Mouse (Mus musculus): ENCODE measurements around the gene Zfp324. TPM values are rescaled to one million over a fixed set of nuclear protein-coding genes. Genes with fewer than 3 reads are reported as not detected.
"Not testable (repeated sequence)": the region's sequence is repeated elsewhere in the genome, so short reads cannot be mapped to it uniquely, and the experiment has no call there.

The Zfp324 gene
- polyA plus RNA-seq (2012; rRNA removed) = 4.6 and 4.7 TPM in 2 replicates

DNA sequence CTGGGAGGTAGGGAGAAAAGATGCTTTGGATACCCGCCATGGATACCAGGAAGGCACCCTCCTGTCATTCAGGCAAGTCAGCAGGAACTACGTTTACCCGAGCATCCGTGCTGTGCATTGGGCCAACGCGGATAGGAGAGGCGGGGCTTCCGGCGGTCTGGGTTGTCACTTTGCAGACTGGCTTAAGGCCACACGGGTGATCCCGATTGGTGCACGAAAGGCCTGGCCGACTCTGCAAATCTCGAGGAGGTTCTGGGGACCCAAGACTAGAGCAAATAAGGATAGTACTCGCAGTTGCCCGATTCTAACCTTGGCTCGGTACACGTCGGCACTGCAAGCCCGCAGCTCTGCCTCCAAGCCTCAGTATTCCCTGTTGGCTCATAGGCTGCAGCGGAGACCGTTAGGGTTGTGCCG lies at the start of gene Zfp324:
Gene Zfp324 (plus strand): TSS at position 161 of the 414 bp plus-strand sequence.
- peak; percentile 75 for DNase-seq (ENCODE audit: low spot score)

- not testable (repeated sequence) for DNase-seq (ENCODE audit: low spot score)
These were observed 45.1 kb upstream of the Zfp324 start for GRCm38 (mm10) chr7:12920495-12920894.

DNA sequence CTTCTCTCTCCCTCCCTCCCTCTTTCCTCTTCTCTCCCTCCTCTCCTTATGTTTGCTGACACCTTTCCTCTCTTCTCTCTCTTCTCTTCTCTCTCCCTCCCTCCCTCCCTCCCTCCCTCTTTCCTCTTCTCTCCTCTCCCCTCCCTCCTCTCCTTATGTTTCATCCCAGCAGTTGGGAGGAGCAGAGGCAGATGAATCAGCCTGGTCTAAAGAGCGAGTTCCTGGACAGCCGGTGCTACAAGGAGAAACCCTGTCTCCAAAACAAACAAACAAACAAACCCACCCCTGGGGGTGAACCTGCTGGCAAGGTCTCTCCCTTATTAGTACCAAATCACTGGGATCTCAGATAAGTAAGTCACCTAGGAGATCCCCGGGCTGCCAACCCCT lies 44.3 kb upstream of the Zfp324 start:
- DNase-seq (ENCODE audit: low spot score) = no peak

DNA sequence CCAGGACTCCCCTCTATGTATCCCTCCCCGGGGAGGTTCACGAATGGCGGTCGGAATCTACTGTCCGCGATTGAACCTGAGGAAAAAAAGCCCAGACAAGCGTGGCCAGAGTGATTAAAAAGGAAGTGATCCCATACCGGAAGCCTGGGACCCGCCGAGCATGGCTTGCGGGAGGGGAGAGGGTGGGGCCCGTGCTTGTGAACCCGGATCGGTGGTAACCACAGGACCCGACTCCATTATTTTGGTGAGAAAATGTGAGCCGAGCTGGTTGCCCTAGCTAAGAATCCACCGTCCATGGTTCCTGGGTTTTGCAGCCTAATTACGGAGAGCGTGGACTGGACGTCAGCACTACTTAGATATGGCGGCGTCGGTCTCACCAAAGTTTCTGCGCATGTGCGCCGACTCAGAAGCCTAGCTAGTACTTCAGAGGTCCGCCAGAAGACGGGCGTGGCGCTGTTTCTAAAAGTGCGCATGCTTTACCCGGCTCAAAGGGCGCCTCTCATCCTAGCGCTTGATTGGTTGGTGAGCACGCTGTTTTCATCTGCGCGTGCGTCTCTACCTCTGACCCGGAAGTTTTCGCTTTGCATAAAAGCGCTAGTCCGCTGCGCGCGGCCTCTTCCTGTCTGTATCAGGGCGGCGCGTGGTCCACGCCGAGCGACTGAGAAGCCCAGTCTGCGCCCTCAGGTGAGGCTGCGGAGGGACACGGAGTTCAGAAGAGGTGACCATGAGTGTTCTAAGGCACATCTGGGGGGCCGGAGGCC lies 43.8 kb upstream of the Zfp324 start, which contains the start of gene Rps5:
Gene Rps5 (plus strand): TSS at position 586 of the 761 bp plus-strand sequence.
- peak; percentile 93 for DNase-seq (ENCODE audit: low spot score)

DNA sequence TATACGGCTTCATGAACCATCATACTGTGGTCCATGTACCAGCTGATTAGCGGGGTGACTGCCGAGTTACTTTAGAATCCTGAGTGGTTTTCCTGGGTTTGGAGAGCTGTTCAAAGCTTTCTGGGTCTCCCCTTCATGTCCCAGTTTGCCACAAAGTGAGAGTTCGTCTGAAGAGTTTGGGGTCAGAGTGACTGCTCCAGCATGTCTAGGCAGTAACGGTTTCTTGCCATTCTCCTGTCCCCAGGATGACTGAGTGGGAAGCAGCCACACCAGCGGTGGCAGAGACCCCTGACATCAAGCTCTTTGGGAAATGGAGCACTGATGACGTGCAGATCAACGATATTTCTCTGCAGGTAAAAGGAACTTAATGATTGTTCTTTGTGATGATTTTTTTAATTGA lies 42.9 kb upstream of the Zfp324 start:
- DNase-seq (ENCODE audit: low spot score) = no peak

DNA sequence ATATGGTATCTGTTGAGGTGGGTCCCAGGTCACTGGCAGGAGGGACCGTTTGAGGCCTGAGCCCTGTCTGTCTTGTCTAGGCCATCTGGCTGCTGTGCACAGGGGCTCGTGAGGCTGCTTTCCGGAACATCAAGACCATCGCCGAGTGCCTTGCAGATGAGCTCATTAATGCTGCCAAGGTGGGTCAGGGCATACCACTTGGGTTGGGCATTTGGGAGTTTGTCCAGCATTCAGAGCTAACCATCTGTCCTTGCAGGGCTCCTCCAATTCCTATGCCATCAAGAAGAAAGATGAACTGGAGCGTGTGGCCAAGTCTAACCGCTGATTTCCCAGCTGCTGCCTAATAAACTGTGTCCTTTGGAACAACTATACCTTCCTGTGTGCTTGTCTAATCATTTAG lies 39.3 kb upstream of the Zfp324 start:
- DNase-seq (ENCODE audit: low spot score) = no peak

- DNase-seq (ENCODE audit: low spot score) = peak; percentile 57
These were observed 38.4 kb upstream of the Zfp324 start, which contains the start of gene Rnf225 for GRCm38 (mm10) chr7:12927191-12927680. Rnf225 (plus strand) TSS chr7:12927416.

DNA sequence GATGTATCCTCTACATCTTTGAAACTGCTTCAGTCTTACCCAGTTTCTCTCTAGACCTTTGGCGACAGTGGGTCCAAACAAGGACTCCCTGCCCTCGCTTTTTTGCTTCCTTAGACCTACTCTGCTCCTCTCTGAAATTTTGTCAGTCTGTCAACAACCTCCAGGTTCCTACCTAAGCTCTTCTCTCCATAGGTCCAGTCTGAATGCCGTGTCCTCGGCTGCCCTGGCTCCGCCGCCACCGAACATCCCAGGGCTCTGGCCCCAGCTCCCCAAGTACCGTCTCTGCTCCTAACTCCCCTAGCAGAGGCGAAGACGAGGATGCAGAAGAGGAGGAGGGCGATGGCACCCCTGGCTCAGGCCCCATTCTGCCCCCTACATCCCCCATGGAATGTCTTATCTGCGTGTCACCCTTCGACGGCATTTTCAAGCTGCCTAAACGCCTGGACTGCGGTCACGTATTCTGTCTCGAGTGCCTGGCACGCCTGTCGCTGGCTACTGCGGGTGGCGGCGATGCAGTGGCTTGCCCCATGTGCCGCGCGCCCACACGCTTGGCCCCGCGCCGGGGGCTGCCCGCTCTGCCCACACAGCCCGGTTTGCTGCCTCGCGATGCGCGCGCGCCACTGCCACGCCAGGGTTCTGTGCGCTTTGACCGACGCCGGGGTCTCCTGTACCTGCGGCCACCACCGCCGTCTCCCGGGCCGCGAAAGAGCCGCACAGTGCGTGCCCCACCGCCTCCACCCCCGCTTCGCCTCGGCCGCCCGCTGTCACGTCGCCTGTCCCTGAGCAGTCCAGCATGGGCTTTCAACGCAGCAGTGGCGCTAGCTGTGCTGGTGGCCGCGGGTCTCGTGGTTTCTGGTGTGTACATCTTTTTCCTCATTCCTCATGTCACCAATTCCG lies 37.7 kb upstream of the Zfp324 start:
- DNase-seq (ENCODE audit: low spot score) = peak; percentile 35

GRCm38 (mm10) chr7:12933615-12934140 lies 32.0 kb upstream of the Zfp324 start:
- no peak for DNase-seq (ENCODE audit: low spot score)

DNA sequence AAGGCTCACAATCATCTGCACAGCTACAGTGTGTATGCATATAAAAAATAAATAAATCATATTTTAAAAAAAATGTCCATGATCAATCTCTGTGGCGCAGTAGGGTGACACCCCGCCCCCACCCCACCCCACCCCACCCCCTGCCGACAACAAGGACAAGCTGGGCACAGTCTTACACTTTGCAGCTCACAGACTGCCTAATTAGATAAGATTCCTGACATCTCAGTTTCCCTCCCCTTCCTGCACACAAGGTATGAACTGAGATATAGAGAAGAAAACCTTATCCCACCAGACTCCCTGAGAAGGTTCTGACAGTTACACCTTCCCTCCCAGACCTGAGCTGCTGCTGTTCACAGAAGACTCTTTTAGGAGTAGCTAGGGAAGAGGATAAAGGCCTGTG lies 30.8 kb upstream of the Zfp324 start:
- DNase-seq (ENCODE audit: low spot score) = no peak

- not testable (repeated sequence) for DNase-seq (ENCODE audit: low spot score)
These were observed 28.3 kb upstream of the Zfp324 start for GRCm38 (mm10) chr7:12937254-12937803.

DNA sequence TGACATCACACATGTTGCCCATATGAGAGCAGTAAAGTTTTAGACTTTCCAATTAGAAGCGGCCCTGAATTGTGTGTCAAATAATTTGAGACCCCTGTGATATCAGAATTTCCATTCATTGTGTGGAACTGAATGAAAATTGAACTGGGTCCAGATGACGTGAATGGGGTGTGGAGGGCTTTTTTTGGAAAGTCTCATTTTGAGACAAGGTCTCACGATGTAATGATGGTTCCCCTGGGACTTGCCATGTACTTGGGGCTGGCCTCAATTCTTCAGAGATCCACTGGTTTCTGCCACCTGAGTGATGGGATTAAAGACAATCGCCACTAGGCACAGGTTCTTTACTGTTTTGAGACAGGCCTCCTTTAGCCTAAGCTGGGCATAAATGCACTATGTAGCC lies 25.0 kb upstream of the Zfp324 start:
- no peak for DNase-seq (ENCODE audit: low spot score)

DNA sequence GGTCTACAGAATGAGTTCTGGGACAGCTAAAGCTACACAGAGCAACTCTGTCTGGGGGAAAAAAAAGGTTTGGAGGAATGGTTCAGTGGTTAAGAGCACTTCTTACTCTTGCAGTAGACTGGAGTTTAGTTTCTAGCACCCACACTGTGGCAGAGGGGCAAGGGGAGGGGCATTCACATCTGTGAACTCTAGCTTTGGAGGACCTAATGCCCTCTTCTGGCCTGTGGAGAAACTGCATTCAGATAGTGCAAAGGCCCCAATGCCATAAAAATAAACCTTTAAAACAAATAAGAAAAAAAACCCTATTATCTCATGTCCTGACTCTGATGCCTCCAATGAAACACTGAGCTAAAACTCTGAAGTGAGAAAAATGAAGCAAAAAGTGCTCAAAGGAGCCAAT lies 22.1 kb upstream of the Zfp324 start:
- no peak for DNase-seq (ENCODE audit: low spot score)

DNA sequence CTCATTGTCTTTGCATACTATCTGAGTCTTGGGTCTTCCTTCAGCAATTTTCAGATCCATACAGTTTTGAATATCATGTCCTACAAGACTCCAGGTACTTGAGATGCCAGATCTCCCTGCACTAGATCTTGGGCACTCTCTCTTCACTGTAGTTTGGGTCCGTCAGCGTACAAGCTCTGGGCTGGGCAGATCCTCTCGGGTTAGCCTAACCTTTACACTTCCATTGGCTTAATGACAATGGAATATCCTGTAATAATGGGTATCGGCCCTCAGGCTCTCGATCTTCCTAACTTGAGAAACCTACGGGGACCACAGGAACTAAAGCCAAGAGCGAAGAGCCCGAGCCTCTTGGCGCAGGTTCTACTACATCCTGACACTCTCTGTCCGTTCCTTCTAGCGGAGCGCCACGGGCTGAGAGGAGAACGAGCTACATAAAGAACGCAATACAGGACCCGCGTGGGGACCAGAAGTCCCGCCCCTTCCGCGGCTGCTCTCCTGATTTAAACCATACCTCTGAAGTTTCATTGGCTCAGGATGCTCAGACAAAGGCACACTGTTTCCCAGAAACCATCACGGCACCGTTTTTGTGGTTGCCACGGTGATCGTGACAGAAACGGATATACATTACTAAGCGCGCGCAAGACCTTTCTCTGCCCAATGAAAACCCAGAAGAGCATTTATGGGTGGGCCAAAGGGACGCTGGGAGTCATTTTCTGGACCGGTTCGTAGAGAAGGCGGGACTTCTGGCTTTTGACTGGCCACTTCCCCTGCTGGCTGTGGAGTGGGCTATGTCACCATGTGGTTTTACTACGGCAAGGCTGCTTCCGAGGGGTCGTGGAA lies 16.4 kb upstream of the Zfp324 start:
- DNase-seq (ENCODE audit: low spot score) = peak; percentile 52

GRCm38 (mm10) chr7:12949872-12950229 lies 15.8 kb upstream of the Zfp324 start:
- DNase-seq (ENCODE audit: low spot score) = no peak

GRCm38 (mm10) chr7:12954896-12955295 lies 10.7 kb upstream of the Zfp324 start:
- no peak for DNase-seq (ENCODE audit: low spot score)

GRCm38 (mm10) chr7:12957511-12957910 lies 8.1 kb upstream of the Zfp324 start:
- no peak for DNase-seq (ENCODE audit: low spot score)

GRCm38 (mm10) chr7:12958948-12959347 lies 6.7 kb upstream of the Zfp324 start:
- DNase-seq (ENCODE audit: low spot score) = no peak

GRCm38 (mm10) chr7:12959718-12960117 lies 5.9 kb upstream of the Zfp324 start:
- no peak for DNase-seq (ENCODE audit: low spot score)

DNA sequence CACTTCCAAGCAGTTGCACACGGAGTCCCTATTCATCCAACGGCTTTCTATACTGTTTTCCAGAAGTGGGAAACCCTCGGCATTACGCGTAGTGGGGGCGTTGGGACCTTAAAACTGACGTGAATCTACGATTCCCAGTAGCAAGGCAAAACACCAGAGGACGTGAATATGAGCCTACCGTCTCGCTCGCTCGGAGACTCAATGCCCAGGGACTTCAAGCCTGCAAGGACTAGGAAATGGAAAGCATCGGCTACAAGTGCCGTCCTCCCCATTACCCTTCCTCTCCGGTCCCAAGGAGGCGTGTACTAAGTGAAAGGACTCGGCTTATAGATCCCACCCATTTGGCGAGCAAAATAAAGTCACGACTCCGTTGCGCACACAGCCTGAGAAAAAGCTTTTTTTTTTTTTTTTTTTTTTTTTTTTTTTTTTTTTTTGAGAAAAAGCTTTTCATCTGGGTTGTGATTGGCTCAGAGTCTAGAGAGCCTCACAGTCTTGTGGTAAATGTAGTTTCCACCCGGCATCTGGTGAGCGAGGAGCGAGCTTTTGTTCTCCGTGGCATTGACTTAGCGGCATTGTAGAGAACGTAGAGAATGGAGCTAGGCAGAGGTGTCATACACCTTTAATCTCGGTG lies 4.0 kb upstream of the Zfp324 start:
- no peak for DNase-seq (ENCODE audit: low spot score)
